12 mouse cellular contexts compared by ENCODE assay signal in genomic region chr9:45317635-45318034, GRCm38 (mm10). TPM values are rescaled to one million over a fixed set of nuclear protein-coding genes. Genes with fewer than 3 reads are reported as not detected.
DNase-seq lines count a peak whose midpoint lies in the region; ATAC-seq and TF ChIP-seq lines count a peak whose summit lies in the region.
"Had no signal": no experiment of that assay in that cellular context is flagged by ENCODE, and none has a peak within 500 bp of the region (broad histone marks: within the 10 kb centered on the region; RNA-seq: fewer than 3 reads in every experiment).

No protein-coding gene starts in this region.

- WGBS in kidney, embryonic 16.5 days: 82% methylated on average over 3 of the region's 3 CpGs
- WGBS in kidney, postnatal 0 days: 69% methylated on average over 3 of the region's 3 CpGs

- no peak overlapping the region for H3K4me2 ChIP-seq in kidney, embryonic 16.5 days (replicated peaks; ENCODE audit: low read depth, low read length)
- H3K4me2 ChIP-seq in kidney, postnatal 0 days (ENCODE audit: low read length): no peak overlapping the region

- no peak overlapping the region for H3K4me3 ChIP-seq in kidney, embryonic 16.5 days (ENCODE audit: low read length)
- no peak overlapping the region for H3K4me3 ChIP-seq in kidney, postnatal 0 days (replicated peaks; ENCODE audit: low read depth, low read length)

- H3K27me3 ChIP-seq in kidney, embryonic 16.5 days (ENCODE audit: insufficient read depth, low read length): peaks cover 6% of the 10 kb centered on the region; the same call in 1 of the 2 replicates
- H3K27me3 ChIP-seq in kidney, postnatal 0 days (ENCODE audit: insufficient read depth, low read length): no peaks in the 10 kb centered on the region

- no peaks in the 10 kb centered on the region for H3K36me3 ChIP-seq in kidney, embryonic 16.5 days (ENCODE audit: insufficient read depth, low read length)
- no peaks in the 10 kb centered on the region for H3K36me3 ChIP-seq in kidney, postnatal 0 days (ENCODE audit: insufficient read depth, low read length)

- TF ChIP-seq CTCF in kidney, postnatal 0 days (IDR thresholded peaks at IDR 0.05; ENCODE audit: low read depth): no peak

- H3K27ac ChIP-seq in kidney, embryonic 16.5 days (ENCODE audit: low read length): no peak overlapping the region
- no peak overlapping the region for H3K27ac ChIP-seq in kidney, postnatal 0 days

- no peak overlapping the region for H3K9ac ChIP-seq in kidney, embryonic 16.5 days (replicated peaks; ENCODE audit: low read length)
- no peak overlapping the region for H3K9ac ChIP-seq in kidney, postnatal 0 days (ENCODE audit: low read depth, low read length)

- DNase-seq in cerebellum, postnatal 14 days: peak; percentile 42 to 48
- DNase-seq in cerebellum, postnatal 25 days: no peak
- DNase-seq in kidney, adult 9 months: peak; percentile 44
- DNase-seq in kidney, postnatal 0 days (ENCODE audit: low spot score): peak; percentile 36
- peak; percentile 49 for DNase-seq in ovary, postnatal 14 days (ENCODE audit: low spot score)
- DNase-seq in layer of hippocampus, adult 18-20 months (ENCODE audit: low spot score in 2 of 2): no peak
- DNase-seq in neural tube, embryonic 10.5 days (ENCODE audit: extremely low spot score, low spot score): no peak
- DNase-seq: thymus, postnatal 4 days had no signal

- H3K4me1 ChIP-seq in kidney, embryonic 16.5 days (ENCODE audit: insufficient read depth, low read length): no peaks in the 10 kb centered on the region; the same call in 1 of the 2 replicates
- H3K4me1 ChIP-seq in kidney, postnatal 0 days (replicated peaks; ENCODE audit: insufficient read depth, low read length): 0 out of 2 replicates have a peak, but pooled peaks cover 6% of the 10 kb centered on the region

- no peak for ATAC-seq in kidney, embryonic 16.5 days (ENCODE audit: low FRiP score, low TSS enrichment)
- no peak for ATAC-seq in kidney, postnatal 0 days (replicated peaks; ENCODE audit: low FRiP score, low read depth)

- H3K9me3 ChIP-seq in kidney, embryonic 16.5 days (ENCODE audit: low read length): no peaks in the 10 kb centered on the region
- no peaks in the 10 kb centered on the region for H3K9me3 ChIP-seq in kidney, postnatal 0 days (replicated peaks; ENCODE audit: low read length)

RNA-seq across cellular contexts. Expression of gene Tmprss13, which starts 1.3 kb away (rescaled TPM):
- polyA plus RNA-seq in kidney, embryonic 16.5 days (2015; fragmentation: Nextera tagmentation; extraction: Ambion mirVana): 0.33 and 0.36 TPM in 2 replicates
- 0.46 and 0.76 TPM in 2 replicates for polyA plus RNA-seq in kidney, postnatal 0 days (2015; fragmentation: Nextera tagmentation; extraction: Ambion mirVana)
- not detected for total RNA-seq in layer of hippocampus, adult 18-20 months (2021)
- total RNA-seq: left cerebral cortex, postnatal 10 days had no signal
- polyA plus RNA-seq: large intestine, adult 2 months; liver, embryonic 16.5 days had no signal

RNA-seq across cellular contexts. Expression of gene Il10ra, which starts 48.7 kb away (rescaled TPM):
- 0.65 and 0.92 TPM in 2 replicates for polyA plus RNA-seq in kidney, embryonic 16.5 days (2015; fragmentation: Nextera tagmentation; extraction: Ambion mirVana)
- 0.70 and 1.1 TPM in 2 replicates for polyA plus RNA-seq in kidney, postnatal 0 days (2015; fragmentation: Nextera tagmentation; extraction: Ambion mirVana)
- 1 to 10 TPM; 2.4 to 2.8 TPM for total RNA-seq in layer of hippocampus, adult 18-20 months (2021)

RNA-seq across cellular contexts. Expression of gene Fxyd6, which starts 52.4 kb away (rescaled TPM):
- 184 and 189 TPM in 2 replicates for polyA plus RNA-seq in kidney, embryonic 16.5 days (2015; fragmentation: Nextera tagmentation; extraction: Ambion mirVana)
- 141 and 147 TPM in 2 replicates for polyA plus RNA-seq in kidney, postnatal 0 days (2015; fragmentation: Nextera tagmentation; extraction: Ambion mirVana)
- total RNA-seq in layer of hippocampus, adult 18-20 months (2021): 100 to 1,000 TPM in 1 of 2 experiments, 10 to 100 TPM in 1; 81.1 to 111 TPM

Comparison
In these comparisons a context has a peak if more than half of its experiments do, and no peak if none do; other contexts are left out.
1. DNase-seq: peak in cerebellum, postnatal 14 days (2 of 2), kidney, adult 9 months (single experiment), kidney, postnatal 0 days (single experiment) and ovary, postnatal 14 days (single experiment); none in cerebellum, postnatal 25 days (0 of 2), layer of hippocampus, adult 18-20 months (0 of 2) and neural tube, embryonic 10.5 days (single experiment).